Mouse (Mus musculus) cerebellum, adult 11-12 months (tissue): Measurements from ENCODE around the gene Synj2.

Experiments used
- DNase-seq: peaks from one replicate; pipeline ENCODE4 v3.0.0; 2022

Synj2 gene

GRCm38 (mm10) chr17:6066021-6066420, 124.9 kb downstream of the Synj2 start:
- no peak for DNase-seq

- DNase-seq, result no peak
Measured at GRCm38 (mm10) chr17:6067613-6068012, 126.5 kb downstream of the Synj2 start.

GRCm38 (mm10) chr17:6069866-6070265, 128.8 kb downstream of the Synj2 start:
- DNase-seq, result no peak

- DNase-seq, result no peak
Measured at GRCm38 (mm10) chr17:6073405-6073804, 132.3 kb downstream of the Synj2 start.

GRCm38 (mm10) chr17:6079287-6080122, 138.4 kb downstream of the Synj2 start, which contains the start of the genes Serac1 and Gtf2h5:
Gene Serac1 (minus strand): TSS chr17:6079741.
Gene Gtf2h5 (plus strand): TSS chr17:6079786.
- peak; percentile 98 for DNase-seq

- no peak for DNase-seq
Measured at GRCm38 (mm10) chr17:6083323-6083890, 142.3 kb downstream of the Synj2 start.

- no peak for DNase-seq
Measured at GRCm38 (mm10) chr17:6091604-6092003, 150.5 kb downstream of the Synj2 start.
